Mouse (Mus musculus): ENCODE results near the gene Ptprd. TPM values are rescaled to one million over a fixed set of nuclear protein-coding genes. Genes with fewer than 3 reads are reported as not detected.

Ptprd gene
- polyA plus RNA-seq, 1 experiment from 2014 or later: 145 TPM

GRCm38 (mm10) chr4:76190788-76191187 lies 2021.0 kb downstream of the Ptprd start:
- no peak overlapping the region for H3K9ac ChIP-seq (replicated peaks; ENCODE audit: low read depth, low read length)

GRCm38 (mm10) chr4:76183095-76183494 lies 2028.7 kb downstream of the Ptprd start:
- no peak overlapping the region for H3K4me3 ChIP-seq (ENCODE audit: low read depth, low read length)
- WGBS: 86% methylated on average over 3 of the region's 3 CpGs
- no peak for ATAC-seq (ENCODE audit: low read depth)

More at GRCm38 (mm10) chr4:76190788-76191187, 2021.0 kb downstream of the Ptprd start:
- H3K36me3 ChIP-seq (ENCODE audit: control insufficient read depth, insufficient read depth, low read length): no peaks in the 10 kb centered on the region
- H3K4me3 ChIP-seq (ENCODE audit: low read depth, low read length): no peak overlapping the region
- no peaks in the 10 kb centered on the region for H3K9me3 ChIP-seq (ENCODE audit: control insufficient read depth, low read length)
- peak; percentile 31; the same call in 1 of the 2 replicates for ATAC-seq (ENCODE audit: low read depth)
- 9% methylated on average over 1 of the region's 1 CpGs for WGBS
- H3K27ac ChIP-seq (ENCODE audit: low read depth, low read length): no peak overlapping the region
- H3K4me1 ChIP-seq (ENCODE audit: control insufficient read depth, insufficient read depth, low read length): no peaks in the 10 kb centered on the region
- no peaks in the 10 kb centered on the region for H3K27me3 ChIP-seq (ENCODE audit: control insufficient read depth, insufficient read depth, low read length)
- no peak overlapping the region for H3K4me2 ChIP-seq (ENCODE audit: low read depth, low read length)

DNA sequence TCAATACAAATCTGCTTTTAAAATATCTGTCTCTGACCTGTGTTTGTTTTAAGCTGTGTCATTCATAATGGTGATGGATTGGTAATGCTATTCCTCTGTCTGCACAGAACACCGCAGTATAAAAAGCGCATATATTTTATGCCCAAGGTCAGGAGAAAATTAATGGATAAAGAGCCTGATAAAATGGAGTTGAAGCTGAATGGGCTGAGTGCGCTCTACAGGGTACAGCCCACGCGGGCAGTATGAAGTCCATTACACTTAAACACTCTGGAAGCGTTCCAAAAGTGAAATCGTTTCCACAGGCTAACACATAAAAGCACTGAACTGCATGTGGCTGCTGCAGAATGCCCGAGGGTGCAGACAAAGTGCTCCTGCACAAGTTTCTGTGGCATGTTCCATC lies 2032.3 kb downstream of the Ptprd start:
- Histone ChIP-seq H3K9me3 (ENCODE audit: control insufficient read depth, low read length) (no peaks in the 10 kb centered on the region), H3K4me1 (ENCODE audit: control insufficient read depth, insufficient read depth, low read length) (no peaks in the 10 kb centered on the region), H3K9ac (replicated peaks; ENCODE audit: low read depth, low read length) (no peak overlapping the region), H3K27me3 (ENCODE audit: control insufficient read depth, insufficient read depth, low read length) (no peaks in the 10 kb centered on the region), H3K4me3 (ENCODE audit: low read depth, low read length) (no peak overlapping the region), H3K4me2 (ENCODE audit: low read depth, low read length) (no peak overlapping the region), H3K27ac (ENCODE audit: low read depth, low read length) (no peak overlapping the region), H3K36me3 (ENCODE audit: control insufficient read depth, insufficient read depth, low read length) (no peaks in the 10 kb centered on the region)
- WGBS: 19% methylated on average over 8 of the region's 8 CpGs
- ATAC-seq (ENCODE audit: low read depth): peak; percentile 85

More at GRCm38 (mm10) chr4:76183095-76183494, 2028.7 kb downstream of the Ptprd start:
- no peak overlapping the region for H3K27ac ChIP-seq (ENCODE audit: low read depth, low read length)
- no peaks in the 10 kb centered on the region for H3K27me3 ChIP-seq (ENCODE audit: control insufficient read depth, insufficient read depth, low read length)
- H3K4me1 ChIP-seq (ENCODE audit: control insufficient read depth, insufficient read depth, low read length): no peaks in the 10 kb centered on the region
- H3K9me3 ChIP-seq (ENCODE audit: control insufficient read depth, low read length): no peaks in the 10 kb centered on the region
- H3K9ac ChIP-seq (replicated peaks; ENCODE audit: low read depth, low read length): no peak overlapping the region
- no peak overlapping the region for H3K4me2 ChIP-seq (ENCODE audit: low read depth, low read length)
- no peaks in the 10 kb centered on the region for H3K36me3 ChIP-seq (ENCODE audit: control insufficient read depth, insufficient read depth, low read length)

DNA sequence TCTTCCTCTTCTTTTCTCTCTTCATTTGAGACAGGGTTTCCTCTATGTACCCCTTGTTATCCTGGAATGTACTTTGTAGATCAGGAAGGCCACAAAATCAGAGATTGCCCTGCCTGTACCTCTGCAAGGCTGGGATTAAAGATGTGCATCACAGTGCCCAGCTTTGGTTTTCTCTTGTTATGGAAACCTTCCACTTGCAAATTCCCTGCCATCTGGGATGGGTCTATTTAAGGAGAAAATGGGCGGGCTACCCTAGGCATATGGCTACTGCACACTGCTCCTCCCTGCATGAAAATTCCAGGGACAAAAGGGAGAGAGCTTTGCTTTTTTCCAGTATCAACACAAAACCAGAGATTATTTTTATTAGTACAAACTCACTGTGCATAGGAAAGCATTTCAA lies 2036.7 kb downstream of the Ptprd start:
- no peaks in the 10 kb centered on the region for H3K27me3 ChIP-seq (ENCODE audit: control insufficient read depth, insufficient read depth, low read length)
- H3K4me1 ChIP-seq (ENCODE audit: control insufficient read depth, insufficient read depth, low read length): no peaks in the 10 kb centered on the region
- no peak overlapping the region for H3K4me3 ChIP-seq (ENCODE audit: low read depth, low read length)
- H3K36me3 ChIP-seq (ENCODE audit: control insufficient read depth, insufficient read depth, low read length): no peaks in the 10 kb centered on the region
- H3K4me2 ChIP-seq (ENCODE audit: low read depth, low read length): no peak overlapping the region
- no peak for ATAC-seq (ENCODE audit: low read depth)
- H3K9me3 ChIP-seq (ENCODE audit: control insufficient read depth, low read length): no peaks in the 10 kb centered on the region
- WGBS: 74% methylated on average over 1 of the region's 1 CpGs
- no peak overlapping the region for H3K27ac ChIP-seq (ENCODE audit: low read depth, low read length)
- no peak overlapping the region for H3K9ac ChIP-seq (replicated peaks; ENCODE audit: low read depth, low read length)

DNA sequence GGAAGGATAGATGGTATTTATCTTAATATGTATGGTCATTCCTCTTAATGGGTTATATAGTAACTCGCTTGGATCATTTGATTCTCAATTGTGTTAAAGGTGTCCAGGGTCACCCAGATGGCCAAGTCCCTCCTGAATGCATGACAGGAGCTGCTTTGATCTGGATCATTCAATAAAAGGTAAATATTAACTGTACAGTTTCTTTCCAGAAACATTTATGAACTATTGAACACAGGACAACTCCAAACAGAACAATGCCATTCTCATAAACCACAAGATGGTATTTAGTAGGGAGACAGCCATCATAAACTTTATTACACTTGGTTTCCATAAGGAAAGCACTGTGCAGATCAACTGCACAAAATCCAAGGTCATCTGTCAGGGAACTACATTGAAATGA lies 2056.0 kb downstream of the Ptprd start:
- WGBS: 76% methylated on average over 1 of the region's 1 CpGs

GRCm38 (mm10) chr4:76154190-76154589 lies 2057.6 kb downstream of the Ptprd start:
- Histone ChIP-seq H3K27ac (ENCODE audit: low read depth, low read length) (no peak overlapping the region), H3K4me1 (ENCODE audit: control insufficient read depth, insufficient read depth, low read length) (no peaks in the 10 kb centered on the region), H3K36me3 (ENCODE audit: control insufficient read depth, insufficient read depth, low read length) (no peaks in the 10 kb centered on the region), H3K4me2 (ENCODE audit: low read depth, low read length) (no peak overlapping the region), H3K4me3 (ENCODE audit: low read depth, low read length) (no peak overlapping the region), H3K27me3 (ENCODE audit: control insufficient read depth, insufficient read depth, low read length) (no peaks in the 10 kb centered on the region), H3K9ac (replicated peaks; ENCODE audit: low read depth, low read length) (no peak overlapping the region), H3K9me3 (ENCODE audit: control insufficient read depth, low read length) (no peaks in the 10 kb centered on the region)
- no peak for ATAC-seq (ENCODE audit: low read depth)
- 27% methylated on average over 2 of the region's 2 CpGs for WGBS

More for the DNA sequence above, 2056.0 kb downstream of the Ptprd start:
- Histone ChIP-seq H3K9me3 (ENCODE audit: control insufficient read depth, low read length) (no peaks in the 10 kb centered on the region), H3K36me3 (ENCODE audit: control insufficient read depth, insufficient read depth, low read length) (no peaks in the 10 kb centered on the region), H3K4me2 (ENCODE audit: low read depth, low read length) (no peak overlapping the region), H3K4me1 (ENCODE audit: control insufficient read depth, insufficient read depth, low read length) (no peaks in the 10 kb centered on the region), H3K27ac (ENCODE audit: low read depth, low read length) (no peak overlapping the region), H3K9ac (replicated peaks; ENCODE audit: low read depth, low read length) (no peak overlapping the region), H3K4me3 (ENCODE audit: low read depth, low read length) (no peak overlapping the region), H3K27me3 (ENCODE audit: control insufficient read depth, insufficient read depth, low read length) (no peaks in the 10 kb centered on the region)
- no peak for ATAC-seq (ENCODE audit: low read depth)

DNA sequence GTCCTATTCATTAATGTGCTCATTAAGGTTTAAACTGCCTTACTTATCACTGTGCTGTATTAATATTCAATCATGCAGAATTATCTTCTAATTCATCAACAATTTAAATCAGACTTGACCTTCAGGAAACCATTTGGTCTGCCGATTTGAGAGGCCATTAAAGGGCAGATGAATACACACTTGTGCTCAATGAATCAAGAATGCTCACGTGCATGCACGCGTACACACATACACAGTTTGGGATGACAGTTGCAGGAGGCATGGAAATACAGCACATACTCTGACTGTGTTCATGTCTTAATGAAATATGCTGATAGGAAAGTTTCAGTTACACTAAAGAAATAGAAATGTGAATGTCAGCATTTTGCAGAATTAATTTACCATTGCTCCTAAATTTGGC lies 2066.8 kb downstream of the Ptprd start:
- H3K4me2 ChIP-seq (ENCODE audit: low read depth, low read length): no peak overlapping the region
- H3K4me1 ChIP-seq (ENCODE audit: control insufficient read depth, insufficient read depth, low read length): no peaks in the 10 kb centered on the region
- H3K9ac ChIP-seq (replicated peaks; ENCODE audit: low read depth, low read length): no peak overlapping the region
- no peak for ATAC-seq (ENCODE audit: low read depth)
- WGBS: 48% methylated on average over 4 of the region's 4 CpGs
- H3K9me3 ChIP-seq (ENCODE audit: control insufficient read depth, low read length): no peaks in the 10 kb centered on the region
- no peak overlapping the region for H3K27ac ChIP-seq (ENCODE audit: low read depth, low read length)
- no peaks in the 10 kb centered on the region for H3K27me3 ChIP-seq (ENCODE audit: control insufficient read depth, insufficient read depth, low read length)
- H3K4me3 ChIP-seq (ENCODE audit: low read depth, low read length): no peak overlapping the region
- no peaks in the 10 kb centered on the region for H3K36me3 ChIP-seq (ENCODE audit: control insufficient read depth, insufficient read depth, low read length)

GRCm38 (mm10) chr4:76144333-76144732 lies 2067.4 kb downstream of the Ptprd start:
- Histone ChIP-seq H3K4me1 (ENCODE audit: control insufficient read depth, insufficient read depth, low read length) (no peaks in the 10 kb centered on the region), H3K27me3 (ENCODE audit: control insufficient read depth, insufficient read depth, low read length) (no peaks in the 10 kb centered on the region), H3K27ac (ENCODE audit: low read depth, low read length) (no peak overlapping the region), H3K9ac (replicated peaks; ENCODE audit: low read depth, low read length) (no peak overlapping the region), H3K4me2 (ENCODE audit: low read depth, low read length) (no peak overlapping the region), H3K9me3 (ENCODE audit: control insufficient read depth, low read length) (no peaks in the 10 kb centered on the region), H3K4me3 (ENCODE audit: low read depth, low read length) (no peak overlapping the region), H3K36me3 (ENCODE audit: control insufficient read depth, insufficient read depth, low read length) (no peaks in the 10 kb centered on the region)
- 28% methylated on average over 2 of the region's 2 CpGs for WGBS
- no peak for ATAC-seq (ENCODE audit: low read depth)

DNA sequence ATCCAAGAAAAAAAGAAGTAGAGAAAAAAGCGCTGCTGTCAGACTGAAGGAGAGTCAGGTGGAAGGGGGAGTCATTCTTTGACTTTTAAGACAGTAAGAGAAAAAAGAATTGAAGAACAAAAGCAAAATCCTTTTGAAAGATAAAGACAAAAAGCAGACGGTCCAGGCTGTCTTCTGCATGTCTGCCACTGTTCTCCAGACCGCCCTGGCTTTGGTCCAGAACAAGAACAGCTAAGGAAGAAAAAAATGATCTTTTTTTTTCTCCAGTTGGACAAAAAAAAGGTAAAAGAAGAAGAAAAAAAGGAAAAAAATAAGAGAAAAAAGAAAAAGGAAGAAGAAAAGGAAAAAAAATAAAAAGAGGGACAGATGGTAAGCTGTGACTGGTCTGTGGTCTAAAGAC lies 2073.9 kb downstream of the Ptprd start:
- Histone ChIP-seq H3K27ac (ENCODE audit: low read depth, low read length) (no peak overlapping the region), H3K36me3 (ENCODE audit: control insufficient read depth, insufficient read depth, low read length) (no peaks in the 10 kb centered on the region), H3K9ac (replicated peaks; ENCODE audit: low read depth, low read length) (no peak overlapping the region), H3K4me3 (ENCODE audit: low read depth, low read length) (no peak overlapping the region), H3K4me1 (ENCODE audit: control insufficient read depth, insufficient read depth, low read length) (no peaks in the 10 kb centered on the region), H3K4me2 (ENCODE audit: low read depth, low read length) (no peak overlapping the region), H3K27me3 (ENCODE audit: control insufficient read depth, insufficient read depth, low read length) (no peaks in the 10 kb centered on the region), H3K9me3 (ENCODE audit: control insufficient read depth, low read length) (no peaks in the 10 kb centered on the region)
- no peak for ATAC-seq (ENCODE audit: low read depth)
- WGBS: 61% methylated on average over 3 of the region's 3 CpGs

- Histone ChIP-seq H3K27me3 (ENCODE audit: control insufficient read depth, insufficient read depth, low read length) (no peaks in the 10 kb centered on the region), H3K36me3 (ENCODE audit: control insufficient read depth, insufficient read depth, low read length) (no peaks in the 10 kb centered on the region), H3K9me3 (ENCODE audit: control insufficient read depth, low read length) (no peaks in the 10 kb centered on the region), H3K4me1 (ENCODE audit: control insufficient read depth, insufficient read depth, low read length) (no peaks in the 10 kb centered on the region), H3K4me3 (ENCODE audit: low read depth, low read length) (no peak overlapping the region), H3K9ac (replicated peaks; ENCODE audit: low read depth, low read length) (no peak overlapping the region), H3K27ac (ENCODE audit: low read depth, low read length) (no peak overlapping the region), H3K4me2 (ENCODE audit: low read depth, low read length) (no peak overlapping the region)
- no peak for ATAC-seq (ENCODE audit: low read depth)
- 92% methylated on average over 14 of the region's 14 CpGs for WGBS
Observed at GRCm38 (mm10) chr4:76136625-76137024, 2075.1 kb downstream of the Ptprd start.

Data from neural tube, embryonic 14.5 days (tissue).